ENCODE assay signal across 8 mouse cellular contexts in the genomic region with DNA sequence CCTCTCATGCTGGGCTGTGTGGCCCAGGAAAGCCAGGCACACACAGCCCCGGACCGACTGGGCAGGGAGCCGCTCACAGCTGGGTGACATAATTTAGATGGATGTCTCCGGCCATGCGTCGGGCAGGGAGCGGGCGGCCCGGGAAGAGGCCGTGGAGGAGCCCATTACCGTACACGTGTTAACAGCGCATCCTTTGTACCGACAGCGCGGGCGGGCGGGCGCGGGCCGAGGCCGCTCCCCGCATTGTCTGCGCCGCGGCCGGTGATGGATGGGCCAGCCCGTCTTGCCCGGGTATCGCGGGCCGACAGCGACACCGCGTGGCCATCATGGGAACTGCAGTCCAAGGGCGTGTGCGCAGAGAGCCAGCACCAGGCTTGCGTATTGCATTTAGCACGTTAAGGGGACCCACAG.
DNase-seq lines count a peak whose midpoint lies in the region; ATAC-seq and TF ChIP-seq lines count a peak whose summit lies in the region.

No protein-coding gene starts in this region.

- H3K27ac ChIP-seq in embryonic facial prominence, embryonic 13.5 days = no peak overlapping the region
- no peak overlapping the region for H3K27ac ChIP-seq in limb, embryonic 12.5 days
- H3K27ac ChIP-seq in midbrain, embryonic 15.5 days = peak overlapping the region; percentile 56; the same call in 1 of the 2 replicates
- no peak overlapping the region for H3K27ac ChIP-seq in spleen, adult 2 months (ENCODE audit: insufficient read depth, low read length)

- H3K4me3 ChIP-seq in embryonic facial prominence, embryonic 13.5 days = peak overlapping the region; percentile 36
- peak overlapping the region; percentile 38 for H3K4me3 ChIP-seq in limb, embryonic 12.5 days (replicated peaks)
- peak overlapping the region; percentile 33 for H3K4me3 ChIP-seq in midbrain, embryonic 15.5 days
- peak overlapping the region; percentile 11; the same call in 1 of the 2 replicates for H3K4me3 ChIP-seq in spleen, adult 2 months (ENCODE audit: extremely low read depth, insufficient read depth, insufficient read length)

- H3K9me3 ChIP-seq in embryonic facial prominence, embryonic 13.5 days = no peaks in the 10 kb centered on the region
- H3K9me3 ChIP-seq in limb, embryonic 12.5 days = peaks cover 3% of the 10 kb centered on the region; the same call in 1 of the 2 replicates
- no peaks in the 10 kb centered on the region for H3K9me3 ChIP-seq in midbrain, embryonic 15.5 days

- no peak for ATAC-seq in CD4-positive, CD25-positive, alpha-beta regulatory T cell, adult 4 months
- ATAC-seq in embryonic facial prominence, embryonic 13.5 days (ENCODE audit: insufficient number of reproducible peaks, insufficient read depth, low FRiP score, low TSS enrichment, low read depth) = peak; percentile 80; the same call in 1 of the 2 replicates
- ATAC-seq in limb, embryonic 12.5 days (ENCODE audit: insufficient number of reproducible peaks, insufficient read depth, low FRiP score, low TSS enrichment, low read depth) = peak; percentile 77
- peak; percentile 71 for ATAC-seq in midbrain, embryonic 15.5 days (replicated peaks)

- TF ChIP-seq CTCF in spleen, adult 2 months (IDR thresholded peaks at IDR 0.05; ENCODE audit: extremely low read depth, insufficient read depth, insufficient read length, insufficient replicate concordance) = peak; percentile 99

- H3K4me1 ChIP-seq in embryonic facial prominence, embryonic 13.5 days = peaks cover 7% of the 10 kb centered on the region; the same call in 1 of the 2 replicates
- no peaks in the 10 kb centered on the region for H3K4me1 ChIP-seq in limb, embryonic 12.5 days (replicated peaks)
- H3K4me1 ChIP-seq in midbrain, embryonic 15.5 days = peaks cover 6% of the 10 kb centered on the region; the same call in 1 of the 2 replicates
- peaks cover 3% of the 10 kb centered on the region; the same call in 1 of the 2 replicates for H3K4me1 ChIP-seq in spleen, adult 2 months (ENCODE audit: control insufficient read depth, insufficient read depth, insufficient read length)

- H3K4me2 ChIP-seq in embryonic facial prominence, embryonic 13.5 days = peak overlapping the region; percentile 67
- H3K4me2 ChIP-seq in limb, embryonic 12.5 days = peak overlapping the region; percentile 72
- peak overlapping the region; percentile 62 for H3K4me2 ChIP-seq in midbrain, embryonic 15.5 days

- under 1% methylated on average over 39 of the region's 39 CpGs for WGBS in embryonic facial prominence, embryonic 13.5 days
- under 1% methylated on average over 39 of the region's 39 CpGs for WGBS in limb, embryonic 12.5 days
- under 1% methylated on average over 39 of the region's 39 CpGs for WGBS in midbrain, embryonic 15.5 days
- WGBS in spleen, adult 2 months = 2% methylated on average over 39 of the region's 39 CpGs

- H3K27me3 ChIP-seq in embryonic facial prominence, embryonic 13.5 days = peaks cover 18% of the 10 kb centered on the region
- H3K27me3 ChIP-seq in limb, embryonic 12.5 days = peaks cover 71% of the 10 kb centered on the region
- H3K27me3 ChIP-seq in midbrain, embryonic 15.5 days (replicated peaks) = peaks cover 10% of the 10 kb centered on the region
- H3K27me3 ChIP-seq in spleen, adult 2 months (ENCODE audit: control insufficient read depth, insufficient read depth, low read length) = no peaks in the 10 kb centered on the region; the same call in 1 of the 2 replicates

- H3K36me3 ChIP-seq in embryonic facial prominence, embryonic 13.5 days = no peaks in the 10 kb centered on the region
- no peaks in the 10 kb centered on the region for H3K36me3 ChIP-seq in limb, embryonic 12.5 days
- no peaks in the 10 kb centered on the region for H3K36me3 ChIP-seq in midbrain, embryonic 15.5 days (replicated peaks)
- no peaks in the 10 kb centered on the region for H3K36me3 ChIP-seq in spleen, adult 2 months (ENCODE audit: control insufficient read depth, insufficient read depth, low read length)

- no peak for TF ChIP-seq POLR2A in spleen, adult 2 months (IDR thresholded peaks at IDR 0.05; ENCODE audit: low read depth, low read length)

- peak overlapping the region; percentile 62 for H3K9ac ChIP-seq in embryonic facial prominence, embryonic 13.5 days
- peak overlapping the region; percentile 58 for H3K9ac ChIP-seq in limb, embryonic 12.5 days (replicated peaks)
- H3K9ac ChIP-seq in midbrain, embryonic 15.5 days = peak overlapping the region; percentile 47; the same call in 1 of the 2 replicates

- peak; percentile 82 for DNase-seq in CD4-positive, CD25-positive, alpha-beta regulatory T cell, adult 2 months (ENCODE audit: low read depth, low spot score)
- DNase-seq in heart, adult 8-10 months (ENCODE audit: low spot score) = peak; percentile 79
- DNase-seq in kidney, adult 9 months = peak; percentile 67
- peak in 1 of 2 experiments; percentile 69 for DNase-seq in spleen, adult 2 months (ENCODE audit: low read depth in 1 of 2, low spot score in 2 of 2)
